Mouse (Mus musculus) brain, embryonic 14.5 days (tissue): ENCODE data around the gene Ano6.

Experiments
- CTCF ChIP-seq: fragments of 200-500 bp; IDR thresholded peaks from 2 replicates; pipeline ENCODE4 v1.5.1; 2012; ENCODE audit warnings: inconsistent platforms, mild to moderate bottlenecking, moderate library complexity, borderline replicate concordance; ENCODE audit not compliant: insufficient read depth, insufficient read length; ENCODE audit errors: extremely low read depth
- POLR2A ChIP-seq: fragments of 200-500 bp; IDR thresholded peaks from 2 replicates; pipeline ENCODE4 v1.6.1; 2012; ENCODE audit warnings: mild to moderate bottlenecking, inconsistent platforms, borderline replicate concordance; ENCODE audit not compliant: poor library complexity, insufficient read depth, insufficient read length, severe bottlenecking; ENCODE audit errors: extremely low read depth

DNA sequence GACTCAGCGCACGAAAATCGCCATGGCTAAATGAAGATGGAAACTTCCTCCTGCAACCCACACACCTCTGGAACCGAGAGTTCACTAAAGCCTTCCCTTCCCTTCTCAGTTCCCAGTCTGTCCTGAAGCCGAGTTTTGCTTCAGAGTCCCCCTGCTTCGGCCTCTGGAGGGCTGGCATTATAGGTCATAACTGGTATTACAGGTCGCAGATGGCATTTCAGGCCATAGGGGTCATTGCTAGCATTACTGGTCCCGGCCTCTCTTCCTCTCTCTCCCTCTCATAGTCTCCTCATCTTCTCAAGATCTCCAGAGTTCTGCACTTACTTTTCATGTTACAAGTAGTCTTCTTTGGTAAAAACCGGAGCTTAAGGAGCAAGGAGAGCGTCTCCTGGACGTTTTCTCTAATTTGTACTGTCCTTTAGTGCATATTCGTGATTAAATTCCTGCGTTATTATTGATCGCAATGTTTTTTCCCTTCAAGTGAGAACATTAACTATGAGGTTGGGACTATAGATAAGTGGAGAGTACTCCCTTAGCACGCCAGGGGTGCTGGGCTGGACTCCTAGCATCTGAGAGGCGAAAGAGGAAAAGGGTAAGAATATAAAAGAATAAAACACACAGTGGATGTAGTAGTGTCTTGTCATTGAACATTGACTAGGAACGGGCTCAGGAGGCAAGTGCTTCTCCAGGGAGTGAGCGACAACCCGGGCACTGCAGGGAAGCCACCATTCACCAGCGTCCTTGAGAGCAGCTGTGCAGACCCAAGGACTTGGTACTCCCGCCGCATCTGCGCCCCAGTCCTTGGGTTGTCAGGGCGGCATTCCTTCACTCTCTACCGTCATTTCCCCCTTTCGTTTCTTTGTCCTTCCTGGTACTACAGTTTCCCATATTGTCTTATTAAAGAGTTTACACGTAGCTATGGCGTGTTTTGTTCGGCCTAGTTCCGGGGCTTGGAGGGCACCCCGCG is 798 bp upstream of the Ano6 start:
- no peak for TF ChIP-seq POLR2A
- no peak for TF ChIP-seq CTCF
